Mouse (Mus musculus): ENCODE measurements around the gene Bnip3. TPM values are rescaled to one million over a fixed set of nuclear protein-coding genes. Genes with fewer than 3 reads are reported as not detected.

The Bnip3 gene
- polyA plus RNA-seq, 1 experiment from 2014 or later, result 306 TPM

- WGBS (ENCODE audit: insufficient replicate concordance), result 68% methylated on average over 2 of the region's 2 CpGs
Measured at GRCm38 (mm10) chr7:138856670-138857069, 52.6 kb downstream of the Bnip3 start.

DNA sequence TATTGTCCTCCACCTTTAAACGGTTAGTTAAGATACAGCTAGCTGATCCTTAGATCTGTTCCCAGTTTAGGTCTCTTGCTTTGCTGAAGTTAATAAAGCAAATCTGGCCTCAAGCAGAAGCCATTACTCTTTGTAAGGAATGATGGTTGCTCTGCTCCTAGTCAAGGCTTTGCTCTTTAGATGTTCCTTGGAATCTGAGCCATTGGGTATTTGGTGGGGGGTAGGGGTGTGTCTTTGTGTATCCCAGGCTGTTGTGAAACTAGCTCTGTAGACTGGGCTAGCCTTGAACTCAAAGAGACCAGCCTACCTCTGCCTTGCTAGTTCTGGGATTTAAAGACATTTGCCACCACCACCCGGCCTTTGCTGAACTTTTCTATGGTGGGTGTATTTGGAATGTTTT lies 55.1 kb downstream of the Bnip3 start:
- no peak overlapping the region for H3K27ac ChIP-seq (ENCODE audit: low read depth, low read length)
- 85% methylated on average over 2 of the region's 2 CpGs for WGBS (ENCODE audit: insufficient replicate concordance)
- H3K9me3 ChIP-seq (replicated peaks; ENCODE audit: control insufficient read depth, low read length), result no peaks in the 10 kb centered on the region
- 0 out of 2 replicates have a peak, but pooled peaks cover 2% of the 10 kb centered on the region for H3K36me3 ChIP-seq (ENCODE audit: control insufficient read depth, insufficient read depth, low read length)
- H3K27me3 ChIP-seq (ENCODE audit: control insufficient read depth, insufficient read depth, low read length), result no peaks in the 10 kb centered on the region
- no peak overlapping the region for H3K4me3 ChIP-seq (ENCODE audit: low read depth, low read length)
- ATAC-seq (replicated peaks; ENCODE audit: insufficient number of reproducible peaks, low FRiP score, low TSS enrichment), result no peak
- H3K9ac ChIP-seq (ENCODE audit: low read depth, low read length), result no peak overlapping the region
- no peaks in the 10 kb centered on the region; the same call in 1 of the 2 replicates for H3K4me1 ChIP-seq (ENCODE audit: control insufficient read depth, insufficient read depth, low read length)
- H3K4me2 ChIP-seq, result no peak overlapping the region

More at GRCm38 (mm10) chr7:138856670-138857069, 52.6 kb downstream of the Bnip3 start:
- no peak for ATAC-seq (replicated peaks; ENCODE audit: insufficient number of reproducible peaks, low FRiP score, low TSS enrichment)
- H3K27ac ChIP-seq (ENCODE audit: low read depth, low read length), result no peak overlapping the region
- no peak overlapping the region for H3K4me2 ChIP-seq
- no peak overlapping the region for H3K4me3 ChIP-seq (ENCODE audit: low read depth, low read length)
- H3K9ac ChIP-seq (ENCODE audit: low read depth, low read length), result no peak overlapping the region
- no peaks in the 10 kb centered on the region; the same call in 1 of the 2 replicates for H3K4me1 ChIP-seq (ENCODE audit: control insufficient read depth, insufficient read depth, low read length)
- no peaks in the 10 kb centered on the region for H3K9me3 ChIP-seq (replicated peaks; ENCODE audit: control insufficient read depth, low read length)
- 0 out of 2 replicates have a peak, but pooled peaks cover 2% of the 10 kb centered on the region for H3K36me3 ChIP-seq (ENCODE audit: control insufficient read depth, insufficient read depth, low read length)
- H3K27me3 ChIP-seq (ENCODE audit: control insufficient read depth, insufficient read depth, low read length), result no peaks in the 10 kb centered on the region

DNA sequence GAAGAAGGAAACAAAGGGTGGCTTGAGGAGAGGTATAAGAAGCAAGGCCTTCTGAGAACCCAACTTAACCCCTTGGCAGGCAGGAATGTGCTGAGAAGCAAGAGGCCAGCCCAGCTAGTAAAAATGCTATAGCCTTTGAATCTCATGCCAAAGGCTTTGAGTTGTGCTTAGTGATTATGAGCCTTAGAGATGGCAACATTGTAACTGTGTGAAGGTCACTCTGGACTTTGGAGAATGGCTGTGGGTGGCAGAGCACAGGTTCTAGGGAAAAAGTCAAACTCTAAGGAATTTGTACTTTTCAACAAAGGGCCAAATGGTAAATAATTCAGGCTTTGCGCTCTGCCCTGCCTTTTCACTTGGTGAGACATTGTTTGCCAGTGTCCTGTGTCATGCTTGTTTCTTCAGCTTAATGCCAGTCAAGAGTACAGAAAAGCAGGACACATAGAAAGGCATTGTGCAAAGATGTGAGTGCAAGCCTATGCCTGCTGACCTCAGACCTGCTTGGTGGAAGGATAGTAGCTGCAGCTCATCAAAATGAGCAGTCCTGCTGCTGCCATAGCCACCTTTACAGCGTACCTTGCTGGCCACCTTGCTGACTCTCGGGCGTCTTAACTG lies 55.8 kb downstream of the Bnip3 start:
- Histone ChIP-seq H3K36me3 (ENCODE audit: control insufficient read depth, insufficient read depth, low read length) (0 out of 2 replicates have a peak, but pooled peaks cover 2% of the 10 kb centered on the region), H3K27me3 (ENCODE audit: control insufficient read depth, insufficient read depth, low read length) (no peaks in the 10 kb centered on the region), H3K9me3 (replicated peaks; ENCODE audit: control insufficient read depth, low read length) (no peaks in the 10 kb centered on the region), H3K9ac (ENCODE audit: low read depth, low read length) (no peak overlapping the region), H3K27ac (ENCODE audit: low read depth, low read length) (no peak overlapping the region), H3K4me2 (no peak overlapping the region), H3K4me1 (ENCODE audit: control insufficient read depth, insufficient read depth, low read length) (no peaks in the 10 kb centered on the region; the same call in none of the 2 replicates), H3K4me3 (ENCODE audit: low read depth, low read length) (no peak overlapping the region)
- WGBS (ENCODE audit: insufficient replicate concordance), result 92% methylated on average over 4 of the region's 4 CpGs
- no peak for ATAC-seq (replicated peaks; ENCODE audit: insufficient number of reproducible peaks, low FRiP score, low TSS enrichment)

GRCm38 (mm10) chr7:138850083-138850482 lies 59.2 kb downstream of the Bnip3 start:
- H3K36me3 ChIP-seq (ENCODE audit: control insufficient read depth, insufficient read depth, low read length), result no peaks in the 10 kb centered on the region
- H3K4me1 ChIP-seq (ENCODE audit: control insufficient read depth, insufficient read depth, low read length), result peaks cover 17% of the 10 kb centered on the region
- ATAC-seq (replicated peaks; ENCODE audit: insufficient number of reproducible peaks, low FRiP score, low TSS enrichment), result no peak
- H3K4me2 ChIP-seq, result no peak overlapping the region
- no peak overlapping the region for H3K9ac ChIP-seq (ENCODE audit: low read depth, low read length)
- no peaks in the 10 kb centered on the region for H3K27me3 ChIP-seq (ENCODE audit: control insufficient read depth, insufficient read depth, low read length)
- H3K27ac ChIP-seq (ENCODE audit: low read depth, low read length), result no peak overlapping the region
- H3K9me3 ChIP-seq (replicated peaks; ENCODE audit: control insufficient read depth, low read length), result no peaks in the 10 kb centered on the region
- no peak overlapping the region for H3K4me3 ChIP-seq (ENCODE audit: low read depth, low read length)

DNA sequence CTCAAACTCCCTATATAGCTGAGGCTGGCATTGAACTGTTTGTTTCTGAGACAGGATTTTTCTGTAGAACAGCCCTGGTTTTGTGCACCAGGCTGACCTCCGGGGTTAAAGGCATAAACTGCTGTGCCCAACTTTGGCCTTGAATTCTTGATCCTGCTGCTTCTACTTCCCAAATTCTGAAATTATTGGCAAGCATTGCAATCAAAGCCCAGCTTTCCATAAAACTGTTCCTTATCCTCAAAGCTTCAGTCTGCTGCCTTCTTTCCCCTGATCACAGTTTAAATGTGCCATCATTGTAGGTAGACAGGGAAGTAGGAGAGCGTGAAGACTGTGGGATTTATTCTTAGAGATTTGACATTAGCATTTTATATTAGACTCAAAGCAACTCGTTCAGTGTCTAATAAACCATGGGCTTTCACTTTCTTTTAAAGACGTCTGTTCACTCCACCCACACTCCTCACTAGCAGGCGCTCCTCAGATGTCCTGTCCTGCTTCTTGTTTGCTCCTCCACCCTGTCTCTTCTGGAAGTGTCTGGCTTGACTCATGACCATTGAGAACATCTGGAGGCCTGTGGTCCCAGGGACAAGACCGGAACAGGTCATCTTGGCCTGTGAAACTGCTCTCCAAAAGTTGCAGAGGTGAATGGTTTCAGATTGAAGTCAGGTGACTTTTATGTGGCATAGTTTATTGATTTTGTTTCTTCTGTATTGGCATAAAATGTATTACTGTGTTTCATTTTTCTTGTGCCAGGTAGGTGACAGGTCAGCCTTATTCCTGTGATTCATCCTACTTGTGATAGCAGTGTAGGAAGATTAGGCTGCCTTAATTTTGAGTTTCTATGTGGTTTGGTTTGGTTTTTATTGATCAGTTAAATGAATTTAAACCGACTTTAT lies 61.0 kb downstream of the Bnip3 start:
- Histone ChIP-seq H3K27me3 (ENCODE audit: control insufficient read depth, insufficient read depth, low read length) (no peaks in the 10 kb centered on the region), H3K36me3 (ENCODE audit: control insufficient read depth, insufficient read depth, low read length) (no peaks in the 10 kb centered on the region), H3K27ac (ENCODE audit: low read depth, low read length) (no peak overlapping the region), H3K9me3 (replicated peaks; ENCODE audit: control insufficient read depth, low read length) (no peaks in the 10 kb centered on the region), H3K4me2 (peak overlapping the region; percentile 95), H3K4me3 (ENCODE audit: low read depth, low read length) (no peak overlapping the region), H3K9ac (ENCODE audit: low read depth, low read length) (peak overlapping the region; percentile 96; the same call in 1 of the 2 replicates), H3K4me1 (ENCODE audit: control insufficient read depth, insufficient read depth, low read length) (peaks cover 24% of the 10 kb centered on the region)
- WGBS (ENCODE audit: insufficient replicate concordance), result 82% methylated on average over 7 of the region's 7 CpGs
- ATAC-seq (replicated peaks; ENCODE audit: insufficient number of reproducible peaks, low FRiP score, low TSS enrichment), result no peak

GRCm38 (mm10) chr7:138847316-138848027 lies 61.8 kb downstream of the Bnip3 start:
- peak overlapping the region; percentile 96 for H3K9ac ChIP-seq (ENCODE audit: low read depth, low read length)
- 37% methylated on average over 13 of the region's 13 CpGs for WGBS (ENCODE audit: insufficient replicate concordance)
- no peaks in the 10 kb centered on the region for H3K36me3 ChIP-seq (ENCODE audit: control insufficient read depth, insufficient read depth, low read length)
- no peak for ATAC-seq (replicated peaks; ENCODE audit: insufficient number of reproducible peaks, low FRiP score, low TSS enrichment)
- H3K9me3 ChIP-seq (replicated peaks; ENCODE audit: control insufficient read depth, low read length), result no peaks in the 10 kb centered on the region
- H3K4me1 ChIP-seq (ENCODE audit: control insufficient read depth, insufficient read depth, low read length), result peaks cover 24% of the 10 kb centered on the region
- no peak overlapping the region for H3K27ac ChIP-seq (ENCODE audit: low read depth, low read length)
- H3K4me2 ChIP-seq, result peak overlapping the region; percentile 95
- peak overlapping the region; percentile 99 for H3K4me3 ChIP-seq (ENCODE audit: low read depth, low read length)
- H3K27me3 ChIP-seq (ENCODE audit: control insufficient read depth, insufficient read depth, low read length), result no peaks in the 10 kb centered on the region

DNA sequence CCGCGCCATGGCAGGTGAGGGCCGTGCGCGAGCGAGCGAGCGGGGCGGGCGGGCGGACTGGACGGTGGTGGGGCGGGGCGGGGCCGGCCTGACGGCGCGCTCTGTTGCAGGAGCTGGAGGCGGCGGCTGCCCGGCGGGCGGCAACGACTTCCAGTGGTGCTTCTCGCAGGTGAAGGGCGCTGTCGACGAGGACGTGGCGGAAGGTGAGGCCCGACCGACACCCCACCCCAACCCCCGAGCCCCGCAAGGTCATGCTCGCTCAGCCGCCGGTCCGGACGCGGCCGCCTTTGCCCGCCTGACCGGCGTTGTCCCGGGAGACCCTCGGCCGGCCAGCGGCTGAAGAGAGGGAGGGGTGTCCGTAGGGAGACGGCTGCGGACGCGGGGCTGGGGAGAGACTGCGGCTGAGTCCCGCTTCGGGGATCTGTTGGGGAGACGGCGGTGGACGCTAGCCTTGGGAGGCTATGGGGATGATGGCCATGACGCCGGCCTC lies 62.8 kb downstream of the Bnip3 start:
- H3K4me2 ChIP-seq, result peak overlapping the region; percentile 95
- peak; percentile 85 for ATAC-seq (replicated peaks; ENCODE audit: insufficient number of reproducible peaks, low FRiP score, low TSS enrichment)
- no peaks in the 10 kb centered on the region for H3K9me3 ChIP-seq (replicated peaks; ENCODE audit: control insufficient read depth, low read length)
- peaks cover 24% of the 10 kb centered on the region for H3K4me1 ChIP-seq (ENCODE audit: control insufficient read depth, insufficient read depth, low read length)
- H3K27me3 ChIP-seq (ENCODE audit: control insufficient read depth, insufficient read depth, low read length), result no peaks in the 10 kb centered on the region
- under 1% methylated on average over 53 of the region's 61 CpGs for WGBS (ENCODE audit: insufficient replicate concordance)
- peak overlapping the region; percentile 96 for H3K9ac ChIP-seq (ENCODE audit: low read depth, low read length)
- H3K27ac ChIP-seq (ENCODE audit: low read depth, low read length), result peak overlapping the region; percentile 95
- H3K4me3 ChIP-seq (ENCODE audit: low read depth, low read length), result peak overlapping the region; percentile 99
- H3K36me3 ChIP-seq (ENCODE audit: control insufficient read depth, insufficient read depth, low read length), result no peaks in the 10 kb centered on the region

Measured in heart, embryonic 11.5 days (tissue).